Mouse (Mus musculus): ENCODE measurements at regions not wholly inside any gene's neighbourhood (a gene's known extent, or its start where the extent isn't known, plus 50 kb on each side); places are given as distances from the start of the nearest gene placed in this dataset.

DNA sequence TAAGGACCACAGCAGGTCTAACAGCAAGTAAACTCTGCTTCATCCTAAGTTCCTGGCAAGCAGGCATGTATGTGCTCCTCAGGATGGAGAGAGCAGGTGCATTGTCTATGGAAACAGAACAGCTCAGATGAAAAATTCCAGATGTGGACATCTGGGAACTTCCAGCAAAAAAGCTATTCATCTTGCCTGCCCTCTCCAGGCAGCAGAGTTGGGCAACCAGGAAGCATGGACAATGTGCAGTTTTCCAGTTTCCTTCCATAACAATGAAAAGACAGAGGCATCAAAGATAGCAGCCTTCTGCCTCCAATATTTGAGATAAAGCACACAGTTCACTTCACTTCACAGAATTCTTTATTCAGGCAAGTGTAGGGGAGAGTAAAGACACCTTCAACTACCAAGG lies 236.7 kb downstream of the Fam49a start:
- no peak for TF ChIP-seq GATA1 (IDR thresholded peaks at IDR 0.05; ENCODE audit: low read length)
- TF ChIP-seq TAL1 (IDR thresholded peaks at IDR 0.05; ENCODE audit: low read length) = no peak
